In genomic region chr11:57404172-57404571, GRCm38 (mm10) we compare ENCODE assay signal across 10 mouse cellular contexts.
DNase-seq lines count a peak whose midpoint lies in the region.
"Had no signal": no experiment of that assay in that cellular context is flagged by ENCODE, and none has a peak within 500 bp of the region (broad histone marks: within the 10 kb centered on the region; RNA-seq: fewer than 3 reads in every experiment).

No protein-coding gene starts in this region.

- intact Hi-C loops in heart, postnatal 10 days (cut with DNase I) = no loop called here

- H3K27ac ChIP-seq in heart, embryonic 10.5 days = no peak overlapping the region
- H3K27ac ChIP-seq: kidney, embryonic 15.5 days had no signal

- H3K4me1 ChIP-seq in heart, embryonic 10.5 days = peaks cover 10% of the 10 kb centered on the region
- H3K4me1 ChIP-seq: kidney, embryonic 15.5 days had no signal

- no peak overlapping the region for H3K4me3 ChIP-seq in heart, embryonic 10.5 days
- H3K4me3 ChIP-seq: erythroblast, embryonic 14.5 days; kidney, embryonic 15.5 days had no signal

- 72% methylated on average over 9 of the region's 9 CpGs for WGBS in heart, embryonic 10.5 days

- 0 out of 2 replicates have a peak, but pooled peaks cover 2% of the 10 kb centered on the region for H3K9me3 ChIP-seq in heart, embryonic 10.5 days
- H3K9me3 ChIP-seq: kidney, embryonic 15.5 days had no signal

- peak; percentile 8 for DNase-seq in heart, postnatal 10 days
- DNase-seq in heart, embryonic 10.5 days (ENCODE audit: low spot score) = no peak
- peak; percentile 21 for DNase-seq in right cerebral cortex, postnatal 4 days
- no peak for DNase-seq in right cerebral cortex, postnatal 14 days
- DNase-seq in heart, postnatal 4 days = peak; percentile 17
- no peak for DNase-seq in spleen, postnatal 10 days (ENCODE audit: low spot score in 2 of 2)
- DNase-seq in cerebellum, postnatal 36 days = no peak
- DNase-seq: cerebellum, adult 11 months had no signal

- no peaks in the 10 kb centered on the region for H3K27me3 ChIP-seq in heart, embryonic 10.5 days (ENCODE audit: insufficient read depth, poor library complexity, severe bottlenecking)
- H3K27me3 ChIP-seq: kidney, embryonic 15.5 days had no signal

- no peaks in the 10 kb centered on the region for H3K36me3 ChIP-seq in heart, embryonic 10.5 days
- H3K36me3 ChIP-seq: kidney, embryonic 15.5 days had no signal

Comparison
In these comparisons a context has a peak if more than half of its experiments do, and no peak if none do; other contexts are left out.
1. DNase-seq: peak in heart, postnatal 10 days (2 of 2), right cerebral cortex, postnatal 4 days (single experiment) and heart, postnatal 4 days (single experiment); none in heart, embryonic 10.5 days (single experiment), right cerebral cortex, postnatal 14 days (single experiment), spleen, postnatal 10 days (0 of 2) and cerebellum, postnatal 36 days (0 of 2).